Mouse (Mus musculus): Measurements from ENCODE around the gene Tgfbr3.

DNA sequence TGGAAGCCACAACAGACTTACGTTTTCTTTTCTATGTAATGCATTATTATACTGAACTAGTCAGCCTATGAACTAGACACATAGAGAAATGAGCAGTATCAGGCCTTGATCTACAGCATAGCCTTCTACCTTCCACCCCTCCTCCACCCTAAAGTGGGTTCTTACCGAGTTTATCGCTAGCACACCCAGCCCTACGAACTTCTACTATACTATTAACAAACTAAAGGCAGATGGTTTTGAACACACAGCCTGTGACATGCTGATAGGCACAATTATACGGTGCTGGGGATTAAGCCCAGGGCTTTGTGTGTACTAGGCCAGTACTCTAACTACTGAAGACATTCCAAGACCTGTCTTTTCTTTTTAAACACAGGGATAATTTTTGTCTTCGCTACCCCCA is 59.2 kb downstream of the Tgfbr3 start:
- TF ChIP-seq CTCF (IDR thresholded peaks at IDR 0.05) = no peak
- no peak for TF ChIP-seq EP300 (IDR thresholded peaks at IDR 0.05)
